Mouse (Mus musculus) heart, embryonic 15.5 days (tissue): ENCODE data around the gene Palm3. TPM values are rescaled to one million over a fixed set of nuclear protein-coding genes. Genes with fewer than 3 reads are reported as not detected.
"Not testable (repeated sequence)": the region's sequence is repeated elsewhere in the genome, so short reads cannot be mapped to it uniquely, and the experiment has no call there.

Experiments
- ATAC-seq: fragments of 200-750 bp; cut with Nextera tagmentation; replicated peaks from 2 replicates; pipeline ENCODE4 v1.8.0; 2017; ENCODE audit warnings: low read depth, moderate TSS enrichment; ENCODE audit not compliant: insufficient number of reproducible peaks, insufficient read depth, low FRiP score
- H3K27ac ChIP-seq: fragments of 300-500 bp; sonication (generic); 2 replicates; pipeline ENCODE4 v1.5.1; 2015; ENCODE audit warnings: mild to moderate bottlenecking, inconsistent platforms
- H3K27me3 ChIP-seq: fragments of 300-500 bp; sonication (generic); 2 replicates; pipeline ENCODE4 v1.6.1; 2015; ENCODE audit warnings: inconsistent platforms
- H3K36me3 ChIP-seq: fragments of 300-500 bp; sonication (generic); 2 replicates; pipeline ENCODE4 v1.6.1; 2015; ENCODE audit warnings: mild to moderate bottlenecking, inconsistent platforms
- H3K4me1 ChIP-seq: fragments of 300-500 bp; sonication (generic); replicated peaks from 2 replicates; pipeline ENCODE4 v1.6.1; 2015; ENCODE audit warnings: inconsistent platforms
- H3K4me2 ChIP-seq: fragments of 300-500 bp; sonication (generic); 2 replicates; pipeline ENCODE4 v1.6.1; 2015; ENCODE audit warnings: inconsistent platforms, mild to moderate bottlenecking, moderate library complexity
- H3K4me3 ChIP-seq: fragments of 300-500 bp; sonication (generic); 2 replicates; pipeline ENCODE4 v1.5.1; 2015; ENCODE audit warnings: mild to moderate bottlenecking, inconsistent platforms
- H3K9ac ChIP-seq: fragments of 300-500 bp; sonication (generic); 2 replicates; pipeline ENCODE4 v1.6.1; 2015; ENCODE audit warnings: mild to moderate bottlenecking, inconsistent platforms
- H3K9me3 ChIP-seq: fragments of 300-500 bp; sonication (generic); replicated peaks from 2 replicates; pipeline ENCODE4 v1.6.1; 2016; ENCODE audit warnings: inconsistent platforms
- WGBS: fragments of 180-500 bp; shearing (Covaris S2); methylation state at CpG from one replicate; pipeline ENCODE4 v1.1.7; 2015; ENCODE audit warnings: mixed read lengths; 5-methylcytosine and 5-hydroxymethylcytosine counted together
- polyA plus RNA-seq: library from polyadenylated mRNA; unstranded; fragments of >200 nt; fragmentation: Nextera tagmentation; extraction: Ambion mirVana; gene quantifications from 2 replicates; pipeline ENCODE4 v1.2.1, GENCODE M21; 2015

Palm3 gene
- polyA plus RNA-seq, 1 experiment from 2014 or later: 1.2 TPM

- WGBS: 1% methylated on average over 78 of the region's 92 CpGs
- Histone ChIP-seq H3K9me3 (no peaks in the 10 kb centered on the region), H3K4me3 (peak overlapping the region; percentile 85), H3K9ac (peak overlapping the region; percentile 76), H3K4me2 (peak overlapping the region; percentile 88), H3K36me3 (peaks cover 15% of the 10 kb centered on the region), H3K27ac (peak overlapping the region; percentile 87), H3K4me1 (peaks cover 42% of the 10 kb centered on the region), H3K27me3 (no peaks in the 10 kb centered on the region)
- no peak; the same call in 1 of the 2 replicates for ATAC-seq
Measured at GRCm38 (mm10) chr8:83998231-83999056, 22.8 kb upstream of the Palm3 start.

- no peak for ATAC-seq
- peak overlapping the region; percentile 87; the same call in 1 of the 2 replicates for H3K27ac ChIP-seq
- 64% methylated on average over 16 of the region's 16 CpGs for WGBS
Measured at GRCm38 (mm10) chr8:83999057-83999705, 22.1 kb upstream of the Palm3 start.

GRCm38 (mm10) chr8:83999825-84000224 lies 21.4 kb upstream of the Palm3 start:
- Histone ChIP-seq H3K9me3 (no peaks in the 10 kb centered on the region), H3K4me3 (no peak overlapping the region), H3K4me2 (no peak overlapping the region), H3K4me1 (peaks cover 52% of the 10 kb centered on the region), H3K9ac (no peak overlapping the region), H3K36me3 (peaks cover 4% of the 10 kb centered on the region), H3K27me3 (no peaks in the 10 kb centered on the region), H3K27ac (no peak overlapping the region)
- no peak for ATAC-seq
- WGBS: 90% methylated on average over 2 of the region's 2 CpGs

More at GRCm38 (mm10) chr8:83999057-83999705, 22.1 kb upstream of the Palm3 start:
- Histone ChIP-seq H3K4me2 (peak overlapping the region; percentile 88), H3K36me3 (peaks cover 10% of the 10 kb centered on the region), H3K4me1 (peaks cover 49% of the 10 kb centered on the region), H3K4me3 (peak overlapping the region; percentile 85), H3K9ac (peak overlapping the region; percentile 76), H3K9me3 (no peaks in the 10 kb centered on the region), H3K27me3 (no peaks in the 10 kb centered on the region)

GRCm38 (mm10) chr8:84001281-84002000 lies 19.8 kb upstream of the Palm3 start, which contains the start of gene 1700067K01Rik:
TSS of gene 1700067K01Rik (plus strand) at chr8:84001502.
- peak within 1 kb of the TSS; percentile 14 for H3K4me2 ChIP-seq
- no peaks in the 10 kb centered on the region for H3K27me3 ChIP-seq
- H3K9me3 ChIP-seq: no peaks in the 10 kb centered on the region
- H3K4me1 ChIP-seq: peaks cover 49% of the 10 kb centered on the region
- no peak within 1 kb of the TSS for H3K9ac ChIP-seq
- no peak within 1 kb of the TSS for H3K27ac ChIP-seq
- no peak for ATAC-seq
- H3K4me3 ChIP-seq: peak within 1 kb of the TSS; percentile 6; the same call in 1 of the 2 replicates
- H3K36me3 ChIP-seq: no peaks in the 10 kb centered on the region; the same call in none of the 2 replicates
- 45% methylated on average over 61 of the region's 61 CpGs for WGBS

GRCm38 (mm10) chr8:84002957-84003611 lies 18.2 kb upstream of the Palm3 start:
- H3K9ac ChIP-seq: no peak overlapping the region
- H3K4me2 ChIP-seq: no peak overlapping the region
- H3K36me3 ChIP-seq: no peaks in the 10 kb centered on the region; the same call in none of the 2 replicates
- H3K4me3 ChIP-seq: no peak overlapping the region
- no peak for ATAC-seq
- H3K27me3 ChIP-seq: no peaks in the 10 kb centered on the region
- 69% methylated on average over 12 of the region's 12 CpGs for WGBS
- peaks cover 47% of the 10 kb centered on the region for H3K4me1 ChIP-seq
- H3K9me3 ChIP-seq: no peaks in the 10 kb centered on the region
- H3K27ac ChIP-seq: no peak overlapping the region

- no peaks in the 10 kb centered on the region; the same call in none of the 2 replicates for H3K36me3 ChIP-seq
- H3K4me3 ChIP-seq: peak overlapping the region; percentile 77
- H3K9me3 ChIP-seq: no peaks in the 10 kb centered on the region
- no peak overlapping the region for H3K27ac ChIP-seq
- H3K27me3 ChIP-seq: no peaks in the 10 kb centered on the region
- H3K4me1 ChIP-seq: peaks cover 43% of the 10 kb centered on the region
- peak overlapping the region; percentile 93 for H3K4me2 ChIP-seq
- peak overlapping the region; percentile 80; the same call in 1 of the 2 replicates for H3K9ac ChIP-seq
- WGBS: 68% methylated on average over 6 of the region's 6 CpGs
- ATAC-seq: no peak
Measured at GRCm38 (mm10) chr8:84003612-84004246, 17.5 kb upstream of the Palm3 start.

GRCm38 (mm10) chr8:84004533-84005201 lies 16.6 kb upstream of the Palm3 start:
- no peaks in the 10 kb centered on the region for H3K27me3 ChIP-seq
- peaks cover 35% of the 10 kb centered on the region for H3K4me1 ChIP-seq
- peak; percentile 86 for ATAC-seq
- H3K36me3 ChIP-seq: no peaks in the 10 kb centered on the region; the same call in none of the 2 replicates
- no peaks in the 10 kb centered on the region for H3K9me3 ChIP-seq
- H3K4me2 ChIP-seq: peak overlapping the region; percentile 93
- peak overlapping the region; percentile 77 for H3K4me3 ChIP-seq
- WGBS: under 1% methylated on average over 30 of the region's 30 CpGs
- H3K27ac ChIP-seq: peak overlapping the region; percentile 80
- peak overlapping the region; percentile 80 for H3K9ac ChIP-seq

- H3K9me3 ChIP-seq, H3K9ac ChIP-seq, H3K4me3 ChIP-seq, H3K4me2 ChIP-seq, H3K27me3 ChIP-seq, ATAC-seq, H3K27ac ChIP-seq, H3K36me3 ChIP-seq: not testable (repeated sequence)
- H3K4me1 ChIP-seq: peaks cover 37% of the 10 kb centered on the region
- WGBS: 96% methylated on average over 7 of the region's 7 CpGs
Measured at GRCm38 (mm10) chr8:84005502-84005901, 15.8 kb upstream of the Palm3 start.

GRCm38 (mm10) chr8:84008362-84008761 lies 12.9 kb upstream of the Palm3 start:
- H3K27me3 ChIP-seq: peaks cover 35% of the 10 kb centered on the region
- H3K4me3 ChIP-seq: no peak overlapping the region
- no peak overlapping the region for H3K27ac ChIP-seq
- ATAC-seq: no peak
- H3K9me3 ChIP-seq: no peaks in the 10 kb centered on the region
- no peak overlapping the region for H3K4me2 ChIP-seq
- no peaks in the 10 kb centered on the region for H3K36me3 ChIP-seq
- WGBS: 38% methylated on average over 7 of the region's 7 CpGs
- H3K4me1 ChIP-seq: peaks cover 42% of the 10 kb centered on the region
- H3K9ac ChIP-seq: no peak overlapping the region

- H3K27ac ChIP-seq: no peak overlapping the region
- peaks cover 32% of the 10 kb centered on the region for H3K4me1 ChIP-seq
- H3K4me2 ChIP-seq: no peak overlapping the region
- WGBS: 2% methylated on average over 11 of the region's 11 CpGs
- no peaks in the 10 kb centered on the region for H3K36me3 ChIP-seq
- H3K4me3 ChIP-seq: no peak overlapping the region; the same call in 1 of the 2 replicates
- H3K9ac ChIP-seq: no peak overlapping the region
- peaks cover 40% of the 10 kb centered on the region for H3K27me3 ChIP-seq
- H3K9me3 ChIP-seq: no peaks in the 10 kb centered on the region
- no peak for ATAC-seq
Measured at GRCm38 (mm10) chr8:84009876-84010275, 11.4 kb upstream of the Palm3 start.
